Mouse (Mus musculus) lung, postnatal 25 days (tissue): ENCODE data around the gene Lats2.

Source experiments
- DNase-seq: peaks from one replicate; pipeline ENCODE4 v3.0.0; 2022; ENCODE audit warnings: low spot score

Gene Lats2

GRCm38 (mm10) chr14:57737089-57737488, 21.1 kb downstream of the Lats2 start:
- DNase-seq, result no peak

DNA sequence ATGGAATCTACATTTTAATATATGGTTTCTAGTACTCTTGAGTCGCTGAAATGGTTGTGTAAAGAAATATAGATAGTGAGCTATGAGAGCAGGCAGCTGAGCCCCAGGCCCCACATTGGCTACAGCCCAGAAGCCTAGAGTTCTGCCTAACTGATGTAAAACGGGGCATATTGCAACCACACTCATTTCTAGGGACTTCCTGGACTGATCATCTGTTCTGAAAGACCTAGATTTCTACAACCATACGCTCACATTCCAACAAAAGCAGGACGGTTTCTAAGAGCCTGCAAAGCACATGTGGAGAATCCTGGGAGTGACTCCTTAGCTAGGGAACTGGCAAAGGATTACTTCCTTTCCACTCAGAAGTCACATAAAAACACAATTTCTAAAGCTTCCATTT, 22.0 kb downstream of the Lats2 start:
- no peak for DNase-seq

- no peak for DNase-seq
Measured at GRCm38 (mm10) chr14:57732668-57733293, 25.4 kb downstream of the Lats2 start.

DNA sequence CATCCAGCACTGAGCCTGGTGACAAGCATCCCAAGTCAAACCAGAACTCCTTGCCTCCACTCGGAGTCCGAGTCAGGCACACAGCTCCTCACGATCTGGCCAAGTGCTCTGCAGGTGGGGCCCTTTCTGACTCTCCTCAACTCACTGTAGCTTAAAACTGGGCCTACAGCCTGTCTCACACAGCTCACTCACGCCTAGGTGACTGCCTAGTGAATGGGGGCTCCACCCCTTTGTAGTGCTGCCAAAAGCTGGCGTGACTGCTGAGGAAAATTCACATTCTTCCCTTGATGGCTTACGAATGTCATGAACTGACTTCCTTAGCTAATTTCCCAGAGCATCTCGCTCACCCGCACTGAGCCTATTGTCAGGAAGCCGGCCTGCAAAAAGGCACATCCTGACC, 27.7 kb downstream of the Lats2 start:
- DNase-seq, result peak; percentile 78

DNA sequence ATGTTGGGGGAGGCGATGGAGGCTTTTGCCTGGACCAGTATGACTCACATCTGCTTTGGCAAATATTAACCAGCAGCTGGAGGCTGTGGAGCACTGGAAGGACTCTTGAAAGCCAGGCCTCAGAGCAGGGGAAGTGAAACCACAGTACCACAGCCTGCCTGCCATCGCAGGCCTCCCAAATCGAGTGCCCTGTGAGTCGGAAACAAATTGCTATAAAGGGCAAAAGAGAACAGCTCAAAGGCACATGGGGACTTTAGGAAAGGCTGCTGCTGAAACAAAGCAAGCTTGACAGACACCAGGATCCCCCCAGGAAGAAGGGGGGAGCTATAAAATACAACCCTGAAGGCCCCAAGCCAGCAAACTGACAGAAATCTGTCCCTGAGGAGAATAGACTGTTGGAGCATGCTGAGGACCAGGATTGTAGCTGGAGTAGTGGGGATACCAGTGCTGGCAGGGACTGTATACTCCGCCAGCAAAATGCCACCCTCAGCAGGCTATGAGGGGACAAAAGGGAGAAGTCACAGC, 28.2 kb downstream of the Lats2 start:
- peak; percentile 63 for DNase-seq

DNA sequence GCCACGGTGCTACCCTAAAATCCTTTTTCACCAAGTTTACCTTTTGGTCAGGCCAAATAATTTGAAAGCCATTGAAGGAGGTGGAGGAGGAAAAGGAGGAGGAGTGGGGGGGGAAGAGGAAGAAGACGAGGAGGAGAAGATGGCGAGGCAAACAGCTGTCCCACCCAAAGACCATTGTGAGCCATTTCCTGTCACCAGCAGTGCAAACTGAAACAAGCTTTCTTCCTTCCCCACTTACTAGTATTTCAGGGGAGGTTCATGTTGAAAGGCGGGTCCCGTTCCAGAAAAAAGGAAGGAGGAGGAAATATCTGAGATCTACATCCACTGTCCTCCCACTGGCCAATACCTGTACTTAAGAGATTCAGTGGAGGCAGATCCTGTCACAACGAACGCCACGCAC, 28.8 kb downstream of the Lats2 start:
- DNase-seq, result peak; percentile 50

GRCm38 (mm10) chr14:57726172-57726571, 32.0 kb downstream of the Lats2 start:
- no peak for DNase-seq

DNA sequence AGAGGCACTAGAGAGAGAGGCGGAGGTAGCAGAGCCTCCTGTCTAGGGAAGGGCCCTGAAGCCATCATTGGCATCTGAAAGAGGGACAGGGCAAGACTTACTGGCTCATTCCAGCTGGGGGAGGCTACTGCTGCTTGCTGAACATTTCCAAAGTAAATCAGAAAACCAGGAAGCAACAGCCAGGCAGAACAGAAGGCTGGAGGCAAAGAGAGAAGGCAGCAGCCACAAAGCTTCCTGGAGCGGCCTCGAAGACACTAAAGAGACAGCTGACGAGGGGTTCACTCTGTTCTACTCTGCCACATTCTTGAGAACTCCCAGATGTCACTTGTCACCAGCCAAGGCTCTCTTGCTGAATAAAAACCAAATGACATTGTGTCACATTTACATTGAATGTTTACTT, 33.7 kb downstream of the Lats2 start:
- DNase-seq, result no peak

GRCm38 (mm10) chr14:57718245-57718644, 39.9 kb downstream of the Lats2 start:
- DNase-seq, result no peak

DNA sequence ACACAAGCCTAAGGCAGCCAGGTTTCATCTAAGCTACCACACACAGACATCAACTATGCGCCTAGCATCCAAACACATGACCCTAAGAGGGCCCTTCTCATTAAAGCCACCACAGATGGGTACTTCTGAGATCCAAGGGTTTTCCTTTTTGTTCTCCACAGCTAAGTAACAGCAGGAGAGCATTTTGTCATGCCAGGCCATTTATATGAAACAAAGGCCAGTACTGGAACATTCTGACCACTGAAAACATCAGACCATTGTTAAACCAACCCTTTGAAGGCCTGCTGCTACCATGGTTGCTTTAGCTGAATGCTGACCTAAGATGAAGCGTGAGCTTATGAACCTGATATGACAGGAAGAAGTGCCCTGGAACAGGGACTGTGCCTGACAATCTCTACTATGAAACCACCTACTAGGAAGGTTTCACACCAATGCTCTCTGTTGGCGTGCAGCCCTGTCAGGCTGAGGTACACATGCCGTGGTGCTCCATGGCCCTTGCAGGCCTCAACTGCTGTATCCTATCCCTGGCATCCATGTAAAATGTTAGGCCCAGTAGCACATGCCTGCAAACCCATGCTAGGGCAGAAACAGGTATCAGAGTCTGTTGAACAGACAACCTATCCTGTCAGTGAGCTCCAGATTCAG, 41.5 kb downstream of the Lats2 start:
- DNase-seq, result no peak

GRCm38 (mm10) chr14:57712884-57713283, 45.3 kb downstream of the Lats2 start:
- DNase-seq, result no peak

- DNase-seq, result no peak
Measured at GRCm38 (mm10) chr14:57711059-57711458, 47.1 kb downstream of the Lats2 start.

- peak; percentile 77 for DNase-seq
Measured at GRCm38 (mm10) chr14:57709171-57709570, 49.0 kb downstream of the Lats2 start.

- peak; percentile 46 for DNase-seq
Measured at GRCm38 (mm10) chr14:57708580-57708979, 49.6 kb downstream of the Lats2 start.

- DNase-seq, result no peak
Measured at GRCm38 (mm10) chr14:57707100-57707893, 50.9 kb downstream of the Lats2 start.

- DNase-seq, result no peak
Measured at GRCm38 (mm10) chr14:57706760-57707099, 51.5 kb downstream of the Lats2 start.

- no peak for DNase-seq
Measured at GRCm38 (mm10) chr14:57705759-57706158, 52.4 kb downstream of the Lats2 start.

DNA sequence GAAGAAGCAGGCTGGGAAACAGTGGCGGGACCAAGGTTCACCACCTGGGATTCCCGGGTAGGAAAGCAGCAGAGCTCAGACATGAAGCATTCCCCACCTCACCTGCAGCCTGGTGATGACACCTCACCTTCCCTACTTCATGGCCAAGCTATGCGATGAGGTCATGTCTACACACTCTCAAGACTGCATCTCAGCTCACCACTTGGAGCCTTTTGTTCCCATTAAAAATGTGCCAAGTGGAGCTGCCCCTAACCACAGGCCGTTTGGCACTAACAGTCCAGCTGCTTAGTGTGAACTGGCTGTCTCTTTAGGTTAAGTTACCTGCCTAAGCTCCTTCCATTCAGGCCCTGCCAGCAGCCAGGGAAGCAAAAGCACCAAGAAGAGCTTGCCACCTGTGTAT, 53.1 kb downstream of the Lats2 start:
- DNase-seq, result no peak

DNA sequence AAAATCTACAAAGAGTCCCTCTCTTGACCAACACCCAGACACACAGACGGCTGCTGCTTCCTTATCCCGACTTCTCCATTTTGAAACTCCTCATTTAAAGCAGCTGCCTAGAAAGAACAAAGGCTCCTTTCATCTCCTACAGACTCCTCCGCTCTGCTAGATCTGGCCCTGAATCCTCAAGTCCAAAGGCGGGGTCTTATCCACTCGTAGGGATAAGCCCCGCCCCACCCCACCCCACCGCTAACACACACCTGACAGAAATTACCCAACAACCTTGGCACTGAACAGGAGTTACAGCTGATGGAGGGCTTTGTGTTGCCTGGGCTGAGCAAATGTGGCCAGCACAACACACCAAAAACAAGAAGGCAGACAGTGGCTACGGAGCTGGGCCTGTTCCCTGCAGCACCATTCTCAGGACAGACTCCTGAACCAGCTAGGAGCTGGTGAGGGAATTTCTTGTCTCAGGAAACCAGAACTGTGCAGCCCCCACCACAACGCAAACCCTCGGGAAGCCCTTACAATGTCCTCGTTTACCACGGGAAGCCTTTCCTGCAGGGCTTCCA, 56.2 kb downstream of the Lats2 start:
- no peak for DNase-seq

- DNase-seq, result no peak
Measured at GRCm38 (mm10) chr14:57699461-57699970, 58.7 kb downstream of the Lats2 start.

- no peak for DNase-seq
Measured at GRCm38 (mm10) chr14:57699016-57699415, 59.2 kb downstream of the Lats2 start.

DNA sequence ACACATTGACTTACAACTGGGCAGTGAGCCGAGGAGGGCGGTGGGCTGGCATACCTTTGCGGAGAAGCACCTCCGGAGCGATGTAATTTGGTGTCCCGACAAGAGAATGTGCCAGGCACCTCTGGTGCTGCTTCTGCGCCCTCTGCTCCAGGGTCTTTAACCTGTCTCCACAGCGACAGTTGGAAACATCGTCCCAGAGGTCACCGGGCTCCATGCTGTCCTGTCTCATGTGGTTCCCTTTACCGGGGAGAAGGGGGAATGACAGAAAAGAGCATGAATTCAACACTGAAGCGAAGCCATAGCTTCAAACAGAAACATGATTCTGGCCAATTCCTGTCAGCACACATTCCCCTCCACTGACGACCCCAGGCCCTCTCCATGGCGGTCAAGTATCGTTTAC, 62.1 kb downstream of the Lats2 start:
- no peak for DNase-seq

DNA sequence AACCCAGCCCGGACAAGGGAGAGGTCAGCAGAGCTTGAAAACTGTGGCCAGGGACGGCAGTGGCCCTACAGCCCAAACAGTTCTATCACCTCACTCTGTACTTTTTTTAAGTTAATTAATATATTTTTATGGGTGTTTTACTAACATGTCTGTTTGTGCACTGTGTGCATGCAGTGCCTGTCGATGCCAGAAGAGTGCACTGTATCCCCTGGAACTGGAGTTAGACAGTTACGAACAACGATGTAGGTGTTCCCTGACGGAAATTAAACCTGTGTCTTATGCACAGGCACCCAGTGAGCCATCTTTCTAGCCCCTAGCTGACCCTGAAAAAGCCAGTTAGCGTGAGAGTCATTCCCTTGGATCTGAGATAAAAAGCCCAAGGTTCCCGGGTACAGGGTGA, 62.6 kb downstream of the Lats2 start:
- DNase-seq, result no peak
